Mouse (Mus musculus) spleen, adult 2 months (tissue): Measurements from ENCODE around the gene Srgap1.

Experiments used
- CTCF ChIP-seq: fragments of 200-500 bp; IDR thresholded peaks from 2 replicates; pipeline ENCODE4 v1.5.1; 2011; ENCODE audit warnings: mild to moderate bottlenecking, inconsistent platforms; ENCODE audit not compliant: insufficient read depth, insufficient read length, insufficient replicate concordance; ENCODE audit errors: extremely low read depth
- POLR2A ChIP-seq: fragments of 200-500 bp; IDR thresholded peaks from 2 replicates; pipeline ENCODE4 v1.6.1; 2011; ENCODE audit warnings: low read depth, low read length, inconsistent platforms

- no peak for TF ChIP-seq CTCF
- no peak for TF ChIP-seq POLR2A
These were observed 254.5 kb downstream of the Srgap1 start for GRCm38 (mm10) chr10:121792661-121793060.
